Mouse (Mus musculus): ENCODE measurements at regions not wholly inside any gene's neighbourhood (a gene's known extent, or its start where the extent isn't known, plus 50 kb on each side); places are given as distances from the start of the nearest gene placed in this dataset.

DNA sequence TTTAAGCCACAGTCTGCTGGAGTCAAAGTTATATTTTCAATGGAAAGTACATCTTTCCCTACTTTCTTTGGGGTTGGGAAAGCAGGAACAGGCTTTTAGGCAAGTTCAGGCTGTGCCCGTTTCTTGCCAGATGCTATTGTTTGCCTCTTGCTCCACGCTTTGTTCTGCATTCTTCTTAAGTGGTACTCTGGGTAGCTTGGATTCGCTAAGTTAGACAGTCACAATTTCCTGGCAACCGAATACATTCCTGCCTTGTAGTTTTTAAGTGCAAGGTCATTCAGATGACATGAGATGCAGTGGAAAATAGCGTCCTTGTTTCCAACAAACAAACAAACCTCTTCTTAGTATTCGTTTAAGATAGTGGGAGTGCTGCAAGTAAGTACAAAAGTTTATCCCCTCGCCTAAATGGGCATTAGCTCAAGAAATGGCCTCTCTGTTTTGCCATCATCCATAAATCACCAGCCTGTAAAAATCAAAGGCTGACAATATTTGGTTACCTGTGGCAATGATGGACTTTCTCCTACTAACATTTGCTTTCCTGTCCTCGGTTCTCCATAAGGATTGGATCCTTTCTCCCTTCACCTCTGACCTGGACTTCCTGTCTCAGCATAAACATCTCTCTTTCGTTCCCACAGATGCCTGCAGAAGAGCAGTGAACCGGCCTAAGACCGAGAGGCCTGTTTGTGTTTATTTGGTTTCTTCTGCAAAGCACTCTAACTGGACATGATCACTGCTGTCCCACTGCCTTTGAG is 485.3 kb downstream of the Slc4a3 start:
- no peak for ATAC-seq
- Histone ChIP-seq H3K4me1 (replicated peaks) (peaks cover 13% of the 10 kb centered on the region; the same call in 1 of the 2 replicates), H3K9ac (replicated peaks) (no peak overlapping the region), H3K4me3 (replicated peaks) (no peak overlapping the region), H3K4me2 (replicated peaks) (no peak overlapping the region), H3K27ac (no peak overlapping the region), H3K27me3 (no peaks in the 10 kb centered on the region), H3K9me3 (no peaks in the 10 kb centered on the region), H3K36me3 (no peaks in the 10 kb centered on the region)
- WGBS = 73% methylated on average over 11 of the region's 11 CpGs

DNA sequence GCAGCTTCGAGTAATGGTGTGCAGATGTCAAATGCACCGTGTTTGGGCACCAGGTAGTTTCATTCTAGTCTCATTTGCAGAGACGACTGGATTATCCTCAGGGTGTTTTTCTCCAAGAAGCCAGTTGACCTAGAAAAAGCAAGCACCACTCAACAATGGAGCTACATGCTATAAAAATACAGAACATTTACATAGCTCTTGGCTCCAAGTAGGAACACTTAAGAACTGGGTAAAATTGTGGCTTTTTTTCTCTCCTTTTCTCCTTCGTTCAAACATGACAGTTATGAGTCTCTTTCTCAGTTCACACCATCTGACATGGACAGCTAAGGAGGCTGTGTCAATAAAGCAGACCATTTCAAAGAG is 485.8 kb downstream of the Slc4a3 start:
- no peak overlapping the region for H3K4me2 ChIP-seq (replicated peaks)
- no peak for ATAC-seq
- H3K4me1 ChIP-seq (replicated peaks) = peaks cover 13% of the 10 kb centered on the region; the same call in 1 of the 2 replicates
- H3K9ac ChIP-seq (replicated peaks) = no peak overlapping the region
- no peaks in the 10 kb centered on the region for H3K27me3 ChIP-seq
- no peak overlapping the region for H3K4me3 ChIP-seq (replicated peaks)
- WGBS = 71% methylated on average over 4 of the region's 4 CpGs
- H3K9me3 ChIP-seq = no peaks in the 10 kb centered on the region
- H3K27ac ChIP-seq = no peak overlapping the region
- no peaks in the 10 kb centered on the region for H3K36me3 ChIP-seq

DNA sequence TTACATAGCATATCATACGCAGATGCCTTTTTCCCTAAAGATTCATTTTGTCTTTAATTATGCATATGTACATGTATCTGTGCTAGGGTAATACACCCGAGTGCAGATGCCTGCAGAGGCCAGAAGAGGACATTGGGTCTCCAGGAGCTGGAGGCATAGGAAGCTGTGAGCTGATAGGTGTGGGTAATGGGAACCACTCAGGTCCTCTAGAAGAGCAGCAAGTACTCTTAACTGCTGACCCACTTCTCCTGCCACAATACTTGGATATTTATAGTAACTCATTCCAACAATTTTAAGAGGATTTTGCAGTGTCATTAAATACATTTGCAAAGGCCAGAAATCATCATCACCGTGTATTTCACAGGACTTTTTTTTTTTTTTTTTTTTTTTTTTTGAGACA is 486.6 kb downstream of the Slc4a3 start:
- no peaks in the 10 kb centered on the region for H3K9me3 ChIP-seq
- no peaks in the 10 kb centered on the region for H3K36me3 ChIP-seq
- WGBS = 80% methylated on average over 3 of the region's 3 CpGs
- H3K9ac ChIP-seq (replicated peaks) = no peak overlapping the region
- H3K27ac ChIP-seq = no peak overlapping the region
- ATAC-seq = no peak
- no peak overlapping the region for H3K4me3 ChIP-seq (replicated peaks)
- H3K4me1 ChIP-seq (replicated peaks) = peaks cover 13% of the 10 kb centered on the region; the same call in 1 of the 2 replicates
- H3K4me2 ChIP-seq (replicated peaks) = no peak overlapping the region
- no peaks in the 10 kb centered on the region for H3K27me3 ChIP-seq

DNA sequence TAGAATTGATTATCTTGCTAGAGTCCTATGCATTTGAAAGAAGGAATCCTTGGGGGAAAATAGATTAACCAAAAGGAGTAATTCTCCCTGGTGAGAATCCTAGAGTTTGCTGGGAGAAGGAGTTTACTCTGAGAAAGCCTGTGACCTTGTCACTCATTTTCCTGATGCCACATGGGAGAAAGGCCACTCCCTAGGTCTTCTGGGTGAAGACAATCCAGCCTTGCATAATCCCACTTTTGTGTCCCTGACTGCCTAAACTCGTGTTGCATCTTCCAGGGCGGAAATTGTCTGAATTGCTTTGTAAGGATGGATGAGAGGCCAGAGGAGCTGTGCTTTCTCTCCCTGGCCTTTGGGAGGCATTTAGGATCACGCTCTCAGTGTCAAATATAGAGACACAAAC is 490.2 kb downstream of the Slc4a3 start:
- no peaks in the 10 kb centered on the region for H3K9me3 ChIP-seq
- H3K4me1 ChIP-seq (replicated peaks) = peaks cover 2% of the 10 kb centered on the region; the same call in 1 of the 2 replicates
- no peak overlapping the region for H3K27ac ChIP-seq
- no peaks in the 10 kb centered on the region for H3K36me3 ChIP-seq
- WGBS = 23% methylated on average over 3 of the region's 3 CpGs
- no peaks in the 10 kb centered on the region for H3K27me3 ChIP-seq
- no peak overlapping the region for H3K4me3 ChIP-seq (replicated peaks)
- no peak for ATAC-seq
- H3K9ac ChIP-seq (replicated peaks) = no peak overlapping the region
- no peak overlapping the region for H3K4me2 ChIP-seq (replicated peaks)

DNA sequence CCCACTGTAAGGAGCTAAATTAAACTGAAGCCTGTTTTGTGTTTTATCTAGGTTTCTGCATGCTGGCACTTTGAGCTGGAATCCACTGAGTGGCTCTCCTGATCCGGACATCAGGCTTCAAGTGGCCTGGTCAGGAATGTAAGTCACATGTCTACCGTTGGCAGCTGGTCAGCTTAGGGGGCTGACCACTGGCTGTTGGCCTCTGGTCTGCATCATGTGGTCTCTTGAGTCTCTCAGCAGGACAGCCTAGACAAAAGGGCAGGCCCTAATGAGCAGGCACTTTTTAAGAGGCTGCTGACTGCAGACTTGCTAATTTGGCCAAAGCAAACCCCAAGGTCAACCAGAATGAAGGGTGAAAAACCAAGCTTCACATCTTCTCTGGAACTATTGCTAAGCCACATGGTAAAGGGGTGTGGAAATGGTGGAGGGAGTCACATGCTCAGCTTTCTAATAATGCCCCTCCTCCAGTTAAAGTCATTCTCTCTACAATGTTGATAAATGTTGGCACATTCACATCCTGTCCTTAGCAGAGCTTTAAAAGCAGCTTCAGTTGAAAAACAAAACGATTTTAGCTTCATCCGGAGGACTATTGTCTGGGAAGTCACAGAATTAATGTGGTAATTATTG is 493.1 kb downstream of the Slc4a3 start:
- no peak overlapping the region for H3K9ac ChIP-seq (replicated peaks)
- H3K4me2 ChIP-seq (replicated peaks) = no peak overlapping the region
- H3K27ac ChIP-seq = no peak overlapping the region
- peaks cover 5% of the 10 kb centered on the region; the same call in 1 of the 2 replicates for H3K4me1 ChIP-seq (replicated peaks)
- peaks cover 3% of the 10 kb centered on the region; the same call in 1 of the 2 replicates for H3K27me3 ChIP-seq
- 66% methylated on average over 4 of the region's 4 CpGs for WGBS
- no peaks in the 10 kb centered on the region for H3K9me3 ChIP-seq
- no peaks in the 10 kb centered on the region for H3K36me3 ChIP-seq
- no peak overlapping the region for H3K4me3 ChIP-seq (replicated peaks)
- no peak for ATAC-seq

DNA sequence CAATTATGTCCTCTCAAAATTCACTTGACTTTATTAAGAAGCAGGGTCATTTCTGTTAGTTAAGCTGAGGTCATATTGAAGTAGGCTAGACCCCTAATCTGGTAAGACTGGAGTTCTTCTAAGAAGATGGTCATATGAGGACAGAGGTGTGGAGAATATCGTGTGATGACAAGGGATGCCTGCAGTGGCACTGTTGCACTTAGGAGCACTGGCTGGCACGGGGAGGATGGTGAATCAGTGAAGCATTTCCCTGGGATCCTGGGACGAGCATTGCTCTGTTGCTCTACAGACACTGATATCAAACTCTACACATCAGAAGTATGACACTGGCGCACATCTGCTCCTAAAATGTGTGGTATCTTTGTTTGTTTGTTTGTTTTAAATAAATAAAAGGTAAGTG is 493.6 kb downstream of the Slc4a3 start:
- no peak overlapping the region for H3K4me3 ChIP-seq (replicated peaks)
- no peaks in the 10 kb centered on the region for H3K9me3 ChIP-seq
- H3K27me3 ChIP-seq = peaks cover 3% of the 10 kb centered on the region; the same call in 1 of the 2 replicates
- peaks cover 5% of the 10 kb centered on the region; the same call in 1 of the 2 replicates for H3K4me1 ChIP-seq (replicated peaks)
- 88% methylated on average over 4 of the region's 4 CpGs for WGBS
- no peak for ATAC-seq
- no peak overlapping the region for H3K27ac ChIP-seq
- no peak overlapping the region for H3K4me2 ChIP-seq (replicated peaks)
- no peak overlapping the region for H3K9ac ChIP-seq (replicated peaks)
- H3K36me3 ChIP-seq = no peaks in the 10 kb centered on the region

DNA sequence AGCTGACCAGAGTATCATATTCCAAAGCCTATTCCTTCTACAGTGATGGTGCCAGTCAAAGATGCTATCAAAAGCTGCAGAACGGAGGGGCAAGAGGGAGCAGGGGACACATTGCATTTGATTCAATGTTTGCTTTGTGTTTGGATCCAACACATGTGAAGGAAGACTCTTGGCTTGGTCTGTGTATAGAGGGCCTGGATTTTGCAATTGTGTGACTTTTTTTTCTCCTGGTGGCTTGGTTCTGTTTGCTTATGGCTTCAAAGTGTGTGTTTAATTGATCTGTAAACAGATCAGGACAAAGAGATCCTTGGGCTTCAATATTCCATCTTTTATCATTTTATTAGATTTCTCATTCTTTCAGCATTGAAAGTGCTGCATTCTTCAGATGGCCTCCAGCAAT is 504.2 kb downstream of the Slc4a3 start:
- ATAC-seq = no peak
- Histone ChIP-seq H3K27ac (no peak overlapping the region), H3K9ac (replicated peaks) (no peak overlapping the region), H3K9me3 (no peaks in the 10 kb centered on the region), H3K27me3 (no peaks in the 10 kb centered on the region), H3K4me2 (replicated peaks) (no peak overlapping the region), H3K4me3 (replicated peaks) (no peak overlapping the region), H3K4me1 (replicated peaks) (peaks cover 8% of the 10 kb centered on the region; the same call in 1 of the 2 replicates), H3K36me3 (no peaks in the 10 kb centered on the region)
- 81% methylated on average over 1 of the region's 1 CpGs for WGBS

DNA sequence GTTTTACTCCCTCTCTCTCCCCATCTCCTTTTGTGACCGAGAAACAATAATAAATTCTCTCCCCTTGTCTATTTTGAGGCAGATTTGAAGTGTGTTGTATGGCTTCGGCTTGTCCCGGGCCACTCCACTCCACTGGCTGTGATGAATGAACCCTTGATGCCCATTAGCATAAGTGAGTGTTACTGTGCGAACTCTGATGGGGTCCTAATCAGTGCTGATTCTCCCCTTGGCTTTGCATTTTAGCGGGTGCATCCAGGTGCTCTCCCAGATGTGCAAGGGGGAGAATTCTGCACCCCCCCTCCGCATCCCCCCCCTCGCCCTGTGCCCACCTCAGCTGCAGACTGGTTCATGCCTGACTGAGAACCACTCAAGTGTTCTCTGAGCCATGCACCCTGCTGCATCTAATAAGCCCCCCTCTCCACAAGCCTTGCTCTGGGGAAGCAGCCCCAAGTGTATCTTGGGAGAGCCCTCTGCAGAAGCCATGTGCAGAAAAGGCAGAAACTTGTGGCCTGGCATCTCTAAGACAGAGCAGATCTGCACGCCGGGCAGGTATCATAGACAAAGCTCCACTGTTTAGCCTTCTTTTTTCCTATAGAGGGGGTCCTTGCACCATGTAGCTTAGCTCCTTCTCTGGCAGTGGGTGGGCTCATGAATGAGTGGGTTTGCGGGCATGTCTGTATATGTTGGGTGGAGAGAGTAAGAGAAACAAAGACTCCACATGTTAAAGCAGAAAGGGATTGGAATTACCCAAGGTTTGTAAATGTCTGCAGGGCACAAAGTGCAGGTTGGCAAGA is 507.5 kb downstream of the Slc4a3 start:
- no peaks in the 10 kb centered on the region for H3K9me3 ChIP-seq
- no peak overlapping the region for H3K4me2 ChIP-seq (replicated peaks)
- no peak overlapping the region for H3K27ac ChIP-seq
- H3K36me3 ChIP-seq = no peaks in the 10 kb centered on the region
- 35% methylated on average over 10 of the region's 10 CpGs for WGBS
- H3K4me1 ChIP-seq (replicated peaks) = peaks cover 8% of the 10 kb centered on the region; the same call in 1 of the 2 replicates
- no peak overlapping the region for H3K4me3 ChIP-seq (replicated peaks)
- no peak overlapping the region for H3K9ac ChIP-seq (replicated peaks)
- H3K27me3 ChIP-seq = no peaks in the 10 kb centered on the region
- ATAC-seq = peak; percentile 50; the same call in 1 of the 2 replicates

DNA sequence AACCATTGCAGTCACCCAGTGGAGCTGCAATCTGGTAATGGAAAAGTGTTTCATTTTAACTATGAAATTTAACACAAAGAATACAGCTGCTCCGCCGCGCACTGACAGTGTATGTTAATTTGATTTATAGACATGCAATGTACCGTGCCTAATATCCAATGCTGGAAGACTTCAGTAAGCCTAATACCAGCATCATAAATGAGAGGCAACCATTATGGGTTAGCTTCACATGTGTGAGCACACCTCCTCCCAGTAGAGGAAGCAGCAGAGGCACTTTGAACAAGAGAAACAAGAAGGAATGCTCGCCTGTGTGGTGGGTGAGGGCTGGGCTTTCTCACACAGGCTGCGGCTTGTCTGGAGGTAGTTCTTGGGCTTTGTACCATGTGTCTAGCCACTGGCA is 519.7 kb downstream of the Slc4a3 start:
- Histone ChIP-seq H3K4me1 (replicated peaks) (peaks cover 9% of the 10 kb centered on the region), H3K27ac (no peak overlapping the region), H3K9me3 (no peaks in the 10 kb centered on the region), H3K27me3 (0 out of 2 replicates have a peak, but pooled peaks cover 11% of the 10 kb centered on the region), H3K4me3 (replicated peaks) (no peak overlapping the region), H3K36me3 (no peaks in the 10 kb centered on the region), H3K9ac (replicated peaks) (no peak overlapping the region), H3K4me2 (replicated peaks) (no peak overlapping the region)
- ATAC-seq = no peak
- 63% methylated on average over 6 of the region's 6 CpGs for WGBS

DNA sequence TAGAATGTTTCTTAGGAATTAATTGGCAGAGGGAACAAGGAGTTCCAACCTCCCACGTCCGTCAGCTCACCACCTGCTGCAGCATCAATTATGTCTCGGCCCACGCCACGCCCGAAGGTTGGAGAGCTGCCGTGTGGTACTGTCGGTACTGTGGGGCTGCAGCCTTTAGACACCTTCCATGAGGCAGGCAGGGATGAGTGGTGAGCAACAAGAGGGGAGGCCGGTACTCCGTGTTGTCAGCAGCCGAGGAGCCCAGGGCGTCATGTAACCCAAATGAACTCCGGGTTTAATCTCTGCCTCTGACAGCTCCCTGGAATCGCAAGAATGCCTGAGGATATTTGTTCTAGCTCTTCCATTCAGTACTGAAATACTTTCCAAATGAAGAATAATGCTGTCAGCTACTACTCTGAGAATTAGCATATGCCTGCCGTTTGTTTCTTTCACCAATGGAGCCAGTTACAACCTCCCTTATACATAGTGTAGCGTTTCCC is 524.8 kb downstream of the Slc4a3 start:
- Histone ChIP-seq H3K9me3 (no peaks in the 10 kb centered on the region), H3K27me3 (peaks cover 7% of the 10 kb centered on the region; the same call in 1 of the 2 replicates), H3K4me2 (replicated peaks) (no peak overlapping the region), H3K4me3 (replicated peaks) (no peak overlapping the region), H3K4me1 (replicated peaks) (peaks cover 21% of the 10 kb centered on the region), H3K27ac (no peak overlapping the region), H3K9ac (replicated peaks) (no peak overlapping the region), H3K36me3 (no peaks in the 10 kb centered on the region)
- WGBS = 74% methylated on average over 16 of the region's 16 CpGs
- no peak for ATAC-seq

DNA sequence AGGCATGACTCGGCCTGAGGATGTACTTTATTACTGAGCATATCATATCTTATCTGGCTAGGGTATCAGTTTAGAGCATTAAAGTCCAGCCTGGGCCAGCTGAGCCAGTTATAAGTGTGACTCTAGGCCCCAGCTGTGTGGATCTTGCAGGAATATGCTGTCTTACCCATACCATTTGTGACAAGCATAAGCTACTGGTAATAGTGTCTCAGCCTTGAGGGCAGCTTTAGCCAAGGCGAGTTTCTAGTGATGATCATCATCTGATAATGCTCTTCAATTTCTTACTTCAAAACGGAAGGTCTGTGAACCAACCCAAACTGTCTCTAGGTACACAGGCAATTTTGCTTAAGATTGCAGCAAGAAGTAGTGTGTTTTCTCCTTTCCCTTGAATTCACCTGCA is 529.1 kb downstream of the Slc4a3 start:
- Histone ChIP-seq H3K4me2 (replicated peaks) (peak overlapping the region; percentile 27; the same call in 1 of the 2 replicates), H3K9ac (replicated peaks) (no peak overlapping the region), H3K27ac (0 out of 2 replicates have a peak overlapping the region, but pooled peaks have one; percentile 14), H3K27me3 (no peaks in the 10 kb centered on the region; the same call in 1 of the 2 replicates), H3K36me3 (no peaks in the 10 kb centered on the region), H3K4me1 (replicated peaks) (peaks cover 26% of the 10 kb centered on the region), H3K4me3 (replicated peaks) (no peak overlapping the region), H3K9me3 (no peaks in the 10 kb centered on the region)
- WGBS = 63% methylated on average over 3 of the region's 3 CpGs
- ATAC-seq = 0 out of 2 replicates have a peak, but pooled peaks have one; percentile 11
